28 mouse cellular contexts compared by ENCODE assay signal in genomic region chr12:77428165-77428564, GRCm38 (mm10).
"Had no signal": no experiment of that assay in that cellular context is flagged by ENCODE, and none has a peak within 500 bp of the region (broad histone marks: within the 10 kb centered on the region; RNA-seq: fewer than 3 reads in every experiment).

No protein-coding gene starts in this region.

- H3K36me3 ChIP-seq: embryonic facial prominence, embryonic 10.5 days; embryonic facial prominence, embryonic 12.5 days; embryonic facial prominence, embryonic 13.5 days; embryonic facial prominence, embryonic 15.5 days; forebrain, embryonic 10.5 days; forebrain, embryonic 12.5 days; forebrain, embryonic 15.5 days had no signal

- H3K9me3 ChIP-seq: embryonic facial prominence, embryonic 10.5 days; embryonic facial prominence, embryonic 12.5 days; embryonic facial prominence, embryonic 13.5 days; embryonic facial prominence, embryonic 15.5 days; forebrain, embryonic 10.5 days; forebrain, embryonic 12.5 days; forebrain, embryonic 13.5 days; forebrain, embryonic 15.5 days had no signal

- H3K4me2 ChIP-seq: embryonic facial prominence, embryonic 12.5 days; embryonic facial prominence, embryonic 13.5 days; embryonic facial prominence, embryonic 15.5 days; forebrain, embryonic 12.5 days; forebrain, embryonic 13.5 days; forebrain, embryonic 15.5 days had no signal

- H3K4me1 ChIP-seq: embryonic facial prominence, embryonic 10.5 days; embryonic facial prominence, embryonic 12.5 days; embryonic facial prominence, embryonic 13.5 days; embryonic facial prominence, embryonic 15.5 days; forebrain, embryonic 10.5 days; forebrain, embryonic 12.5 days; forebrain, embryonic 13.5 days; forebrain, embryonic 15.5 days had no signal

- DNase-seq: cerebellum, adult 8-10 months; cerebellum, adult 9-10 months; cerebellum, adult 9-11 months; cerebellum, postnatal 10 days; cerebellum, postnatal 14 days; cerebellum, postnatal 25 days; cerebellum, postnatal 36 days; embryo, embryonic 11 days; forebrain, postnatal 0 days; gastrocnemius, adult 2 months; gastrocnemius, postnatal 10 days; gastrocnemius, postnatal 14 days; gastrocnemius, postnatal 25 days; gastrocnemius, postnatal 36 days; heart, adult 11 months; heart, adult 18-20 months; heart, adult 2 months had no signal

- H3K4me3 ChIP-seq: embryonic facial prominence, embryonic 10.5 days; embryonic facial prominence, embryonic 12.5 days; embryonic facial prominence, embryonic 13.5 days; embryonic facial prominence, embryonic 15.5 days; erythroblast, embryonic 14.5 days; forebrain, embryonic 10.5 days; forebrain, embryonic 12.5 days; forebrain, embryonic 13.5 days; forebrain, embryonic 15.5 days; gastrocnemius, adult 2 months; heart, adult 2 months had no signal

- H3K27me3 ChIP-seq: embryonic facial prominence, embryonic 12.5 days; embryonic facial prominence, embryonic 13.5 days; embryonic facial prominence, embryonic 15.5 days; forebrain, embryonic 12.5 days; forebrain, embryonic 13.5 days; forebrain, embryonic 15.5 days had no signal

- H3K9ac ChIP-seq: embryonic facial prominence, embryonic 12.5 days; embryonic facial prominence, embryonic 13.5 days; embryonic facial prominence, embryonic 15.5 days; forebrain, embryonic 12.5 days; forebrain, embryonic 13.5 days; forebrain, embryonic 15.5 days; forebrain, postnatal 0 days had no signal

- ATAC-seq: forebrain, embryonic 13.5 days; forebrain, embryonic 14.5 days; forebrain, embryonic 15.5 days; forebrain, embryonic 16.5 days; forebrain, postnatal 0 days had no signal

- H3K27ac ChIP-seq: embryonic facial prominence, embryonic 10.5 days; embryonic facial prominence, embryonic 12.5 days; embryonic facial prominence, embryonic 13.5 days; embryonic facial prominence, embryonic 15.5 days; forebrain, embryonic 10.5 days; forebrain, embryonic 12.5 days; forebrain, embryonic 13.5 days; forebrain, embryonic 15.5 days; gastrocnemius, adult 2 months; heart, adult 2 months had no signal
